Mouse (Mus musculus): ENCODE data around the gene Gm28038.

GRCm38 (mm10) chr2:30309351-30309750 lies 28.5 kb downstream of the Gm28038 start:
- no peak for TF ChIP-seq CTCF (IDR thresholded peaks at IDR 0.05)
- TF ChIP-seq EP300 (IDR thresholded peaks at IDR 0.05) = no peak

All from lung, postnatal 0 days (tissue).